Mouse (Mus musculus): ENCODE measurements at regions not wholly inside any gene's neighbourhood (a gene's known extent, or its start where the extent isn't known, plus 50 kb on each side); places are given as distances from the start of the nearest gene placed in this dataset.

DNA sequence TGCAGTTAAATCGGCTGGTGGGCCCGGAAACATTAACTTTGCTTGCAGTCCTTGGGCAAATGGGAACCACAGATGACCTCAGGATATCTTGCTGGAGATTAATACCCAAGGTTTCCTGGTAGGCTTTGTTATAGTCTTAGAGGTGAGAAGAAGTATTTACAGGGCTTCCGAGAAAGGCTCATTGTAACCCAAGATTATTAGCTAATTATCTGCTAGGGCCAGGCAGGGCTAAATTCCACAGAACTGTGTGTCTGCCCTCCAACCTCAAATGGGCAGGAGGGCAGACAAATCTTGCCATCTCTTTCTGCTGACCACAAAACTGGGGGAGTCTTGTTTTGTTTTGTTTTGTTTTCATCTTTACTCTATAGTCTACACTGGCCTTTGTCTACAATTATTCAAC is 209.0 kb downstream of the Sptssa start:
- no peak for DNase-seq

DNA sequence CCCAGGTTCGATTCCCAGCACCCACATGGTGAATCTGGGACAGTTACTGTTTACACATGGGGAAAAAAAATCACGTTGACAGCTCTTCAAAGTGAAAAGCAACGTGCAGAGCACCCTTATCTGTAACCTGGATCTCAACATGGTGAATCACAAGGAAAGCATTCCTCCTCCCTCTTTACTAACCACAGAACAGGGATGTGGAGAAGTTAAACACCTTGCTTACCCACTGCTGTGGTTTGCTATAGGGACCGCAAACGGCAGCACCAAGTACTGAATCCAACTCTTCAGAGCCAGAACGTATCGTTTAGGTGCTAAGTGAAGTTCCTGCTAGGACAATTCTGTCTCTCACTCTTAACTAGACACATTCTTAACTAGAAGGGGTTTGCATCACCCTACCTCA is 210.0 kb downstream of the Sptssa start:
- no peak for DNase-seq

GRCm38 (mm10) chr12:54444416-54444815 is 212.0 kb downstream of the Sptssa start:
- DNase-seq = no peak

GRCm38 (mm10) chr12:54443285-54443684 is 213.1 kb downstream of the Sptssa start:
- peak; percentile 89 for DNase-seq

DNA sequence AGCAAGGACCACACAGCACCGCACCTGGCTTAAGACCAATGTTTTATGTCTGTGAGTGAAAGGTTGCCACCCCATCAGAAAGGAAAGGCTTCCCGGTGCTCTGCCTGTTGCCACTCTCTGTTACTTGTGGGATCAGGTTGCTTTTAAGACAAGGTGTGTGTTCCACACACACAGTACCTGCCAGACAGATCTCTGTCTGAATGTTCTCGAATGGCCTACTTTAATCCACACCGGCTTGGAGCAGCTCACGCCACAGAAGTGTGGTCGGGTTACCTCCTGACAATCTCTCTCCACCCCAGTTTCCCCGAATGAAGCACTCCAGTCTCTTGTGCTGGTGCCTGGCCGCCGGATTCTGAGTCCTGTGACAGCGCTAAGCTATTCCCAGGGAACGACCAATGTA is 214.0 kb downstream of the Sptssa start:
- DNase-seq = no peak

- no peak for DNase-seq
Measured at GRCm38 (mm10) chr12:54440851-54441593, 215.4 kb downstream of the Sptssa start.

- DNase-seq = no peak
Measured at GRCm38 (mm10) chr12:54438793-54439192, 217.6 kb downstream of the Sptssa start.

DNA sequence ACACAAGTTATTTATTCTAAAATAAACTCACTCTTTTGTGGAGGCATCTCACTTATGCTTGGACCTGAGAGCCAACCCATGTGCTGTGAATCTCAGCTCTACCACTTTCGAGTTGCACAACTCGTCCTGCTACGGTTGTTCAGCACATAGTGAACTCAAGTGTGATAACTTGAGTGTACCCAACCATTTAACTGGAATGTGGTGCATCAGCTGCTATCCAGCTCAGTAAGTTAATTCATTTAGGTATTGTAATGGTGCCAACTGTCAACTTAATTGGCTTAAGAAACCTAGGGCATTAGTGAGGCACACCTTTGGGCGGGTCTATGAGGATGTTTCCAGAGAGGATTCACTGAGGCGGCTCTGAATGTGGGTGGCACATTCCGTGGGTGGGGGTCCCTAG is 221.6 kb upstream of the Egln3 start:
- no peak for DNase-seq

- no peak for DNase-seq
Measured at GRCm38 (mm10) chr12:54414829-54415228, 211.2 kb upstream of the Egln3 start.

GRCm38 (mm10) chr12:54414201-54414600 is 210.5 kb upstream of the Egln3 start:
- DNase-seq = no peak

GRCm38 (mm10) chr12:54410038-54410605 is 206.5 kb upstream of the Egln3 start:
- no peak for DNase-seq

GRCm38 (mm10) chr12:54408906-54409305 is 205.2 kb upstream of the Egln3 start:
- DNase-seq = no peak

GRCm38 (mm10) chr12:54407301-54407896 is 203.7 kb upstream of the Egln3 start:
- DNase-seq = no peak

GRCm38 (mm10) chr12:54405066-54405465 is 201.4 kb upstream of the Egln3 start:
- DNase-seq = peak; percentile 85

DNA sequence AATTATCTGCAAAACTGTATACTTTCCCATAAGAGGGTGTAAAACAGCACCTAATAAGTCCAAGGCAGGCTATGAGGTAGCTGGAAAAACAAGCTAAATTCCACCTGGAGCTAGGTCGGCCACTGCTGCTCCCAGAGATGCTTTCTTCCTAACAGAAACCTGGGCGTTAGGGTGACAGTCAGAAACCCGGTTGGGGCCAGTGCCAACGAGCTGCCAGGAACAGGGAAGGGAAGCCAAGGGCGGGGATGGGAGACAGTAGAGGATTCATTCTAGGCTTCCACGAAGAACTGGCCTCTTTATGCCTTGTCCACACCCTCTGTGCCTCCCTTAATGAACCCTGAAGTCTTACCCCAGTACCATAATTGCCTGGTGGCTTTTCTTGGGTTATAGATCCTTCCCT is 198.9 kb upstream of the Egln3 start:
- no peak for DNase-seq

- DNase-seq = no peak
Measured at GRCm38 (mm10) chr12:54401665-54402064, 198.0 kb upstream of the Egln3 start.

GRCm38 (mm10) chr12:54400084-54400483 is 196.4 kb upstream of the Egln3 start:
- DNase-seq = no peak

- peak; percentile 24 for DNase-seq
Measured at GRCm38 (mm10) chr12:54398080-54398479, 194.4 kb upstream of the Egln3 start.

- no peak for DNase-seq
Measured at GRCm38 (mm10) chr12:54396952-54397351, 193.3 kb upstream of the Egln3 start.

GRCm38 (mm10) chr12:54396341-54396740 is 192.7 kb upstream of the Egln3 start:
- no peak for DNase-seq

GRCm38 (mm10) chr12:54385401-54385800 is 181.7 kb upstream of the Egln3 start:
- DNase-seq = peak; percentile 86

GRCm38 (mm10) chr12:54384116-54384515 is 180.5 kb upstream of the Egln3 start:
- DNase-seq = peak; percentile 52

DNA sequence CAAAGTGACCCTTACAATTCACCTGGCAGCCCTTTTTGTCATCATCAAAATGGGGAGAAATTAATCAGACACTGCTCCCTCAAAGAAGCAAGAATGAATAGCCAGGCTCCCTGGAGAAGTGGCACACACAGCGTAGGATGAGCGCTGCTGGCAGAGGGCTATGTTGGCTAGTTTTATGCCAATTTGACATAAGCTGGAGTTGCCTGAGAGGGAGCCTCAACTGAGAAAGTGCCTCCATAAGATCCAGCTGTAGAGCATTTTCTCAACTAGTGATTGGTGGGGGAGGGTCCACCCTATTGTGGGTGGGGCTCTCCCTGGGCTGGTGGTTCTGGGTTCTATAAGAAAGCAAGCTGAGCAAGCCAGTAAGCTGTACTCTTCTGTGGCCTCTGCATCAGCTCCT is 179.3 kb upstream of the Egln3 start:
- no peak for DNase-seq

DNA sequence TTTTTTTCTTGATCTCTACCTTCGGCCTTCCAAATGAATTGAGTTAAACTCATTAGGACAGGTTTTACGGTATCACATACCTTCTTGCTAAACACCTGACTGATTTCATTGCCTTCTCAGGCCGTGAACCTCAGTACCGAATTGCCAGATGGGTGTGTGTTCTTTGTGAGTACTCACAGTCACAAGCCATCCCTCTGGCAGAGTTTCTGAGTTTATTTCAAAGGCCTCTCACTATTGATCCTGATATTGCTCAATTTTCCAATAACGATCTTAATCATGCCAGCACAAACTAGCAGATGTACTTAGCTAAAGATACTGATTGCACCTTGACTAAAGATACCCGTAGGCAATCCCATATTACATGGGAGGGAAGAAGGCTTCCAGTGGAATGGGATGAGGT is 178.4 kb upstream of the Egln3 start:
- DNase-seq = no peak

Data from lung, postnatal 10 days (tissue).